Mouse (Mus musculus) stomach, embryonic 16.5 days (tissue): ENCODE results near the gene Gli3. TPM values are rescaled to one million over a fixed set of nuclear protein-coding genes. Genes with fewer than 3 reads are reported as not detected.

Experiments
- ATAC-seq: fragments of 200-750 bp; cut with Nextera tagmentation; 2 replicates; pipeline ENCODE4 v1.8.0; 2017; ENCODE audit warnings: moderate number of reproducible peaks, moderate TSS enrichment; ENCODE audit not compliant: insufficient read depth, low FRiP score
- H3K27ac ChIP-seq: fragments of 300-500 bp; sonication (generic); 2 replicates; pipeline ENCODE4 v1.5.1; 2014; ENCODE audit warnings: low read length
- H3K27me3 ChIP-seq: fragments of 300-500 bp; sonication (generic); 2 replicates; pipeline ENCODE4 v1.6.1; 2014; ENCODE audit warnings: low read length, control low read depth, mixed read lengths; ENCODE audit not compliant: control insufficient read depth, insufficient read depth
- H3K36me3 ChIP-seq: fragments of 300-500 bp; sonication (generic); 2 replicates; pipeline ENCODE4 v1.6.1; 2014; ENCODE audit warnings: low read length; ENCODE audit not compliant: control insufficient read depth, insufficient read depth
- H3K4me1 ChIP-seq: fragments of 300-500 bp; sonication (generic); 2 replicates; pipeline ENCODE4 v1.6.1; 2014; ENCODE audit warnings: low read length, control low read depth, mixed read lengths; ENCODE audit not compliant: control insufficient read depth, insufficient read depth
- H3K4me2 ChIP-seq: fragments of 300-500 bp; sonication (generic); 2 replicates; pipeline ENCODE4 v1.6.1; 2014; ENCODE audit warnings: low read depth, low read length, mixed read lengths
- H3K4me3 ChIP-seq: fragments of 300-500 bp; sonication (generic); replicated peaks from 2 replicates; pipeline ENCODE4 v1.5.1; 2014; ENCODE audit warnings: mild to moderate bottlenecking, low read length
- H3K9ac ChIP-seq: fragments of 300-500 bp; sonication (generic); 2 replicates; pipeline ENCODE4 v1.6.1; 2014; ENCODE audit warnings: low read length
- H3K9me3 ChIP-seq: fragments of 300-500 bp; sonication (generic); replicated peaks from 2 replicates; pipeline ENCODE4 v1.6.1; 2016; ENCODE audit warnings: low read length, control low read depth; ENCODE audit not compliant: control insufficient read depth
- WGBS: fragments of 180-500 bp; shearing (Covaris S2); extraction: QIAGEN DNeasy Blood & Tissue Kit; methylation state at CpG from one replicate; pipeline ENCODE4 v1.1.7; 2014; 5-methylcytosine and 5-hydroxymethylcytosine counted together
- polyA plus RNA-seq: library from polyadenylated mRNA; unstranded; fragments of >200 nt; fragmentation: Nextera tagmentation; extraction: Ambion mirVana; gene quantifications from 2 replicates; pipeline ENCODE4 v1.2.1, GENCODE M21; 2015

Gene Gli3
- polyA plus RNA-seq, 1 experiment from 2014 or later, result 14.3 TPM

- Histone ChIP-seq H3K9me3 (no peaks in the 10 kb centered on the region), H3K27ac (no peak overlapping the region), H3K9ac (no peak overlapping the region), H3K4me2 (no peak overlapping the region), H3K4me1 (no peaks in the 10 kb centered on the region), H3K27me3 (no peaks in the 10 kb centered on the region), H3K4me3 (no peak overlapping the region), H3K36me3 (no peaks in the 10 kb centered on the region)
- ATAC-seq, result no peak
- WGBS, result 97% methylated on average over 1 of the region's 1 CpGs
Observed at GRCm38 (mm10) chr13:15681530-15681929, 218.5 kb downstream of the Gli3 start.

GRCm38 (mm10) chr13:15683006-15683405, 220.0 kb downstream of the Gli3 start:
- 33% methylated on average over 1 of the region's 1 CpGs for WGBS
- no peak for ATAC-seq
- H3K4me1 ChIP-seq, result no peaks in the 10 kb centered on the region

GRCm38 (mm10) chr13:15688074-15688825, 225.2 kb downstream of the Gli3 start:
- no peaks in the 10 kb centered on the region for H3K36me3 ChIP-seq
- H3K27ac ChIP-seq, result no peak overlapping the region
- no peaks in the 10 kb centered on the region for H3K27me3 ChIP-seq
- H3K9me3 ChIP-seq, result no peaks in the 10 kb centered on the region
- no peaks in the 10 kb centered on the region for H3K4me1 ChIP-seq
- ATAC-seq, result no peak
- H3K4me3 ChIP-seq, result no peak overlapping the region
- H3K4me2 ChIP-seq, result no peak overlapping the region
- H3K9ac ChIP-seq, result no peak overlapping the region
- 75% methylated on average over 6 of the region's 6 CpGs for WGBS

More at GRCm38 (mm10) chr13:15683006-15683405, 220.0 kb downstream of the Gli3 start:
- H3K27ac ChIP-seq, result no peak overlapping the region
- H3K9me3 ChIP-seq, result no peaks in the 10 kb centered on the region
- H3K27me3 ChIP-seq, result no peaks in the 10 kb centered on the region
- no peak overlapping the region for H3K4me3 ChIP-seq
- H3K4me2 ChIP-seq, result no peak overlapping the region
- H3K9ac ChIP-seq, result no peak overlapping the region
- H3K36me3 ChIP-seq, result no peaks in the 10 kb centered on the region

GRCm38 (mm10) chr13:15688826-15689501, 225.9 kb downstream of the Gli3 start:
- 81% methylated on average over 5 of the region's 5 CpGs for WGBS
- H3K4me2 ChIP-seq, result no peak overlapping the region
- no peaks in the 10 kb centered on the region for H3K4me1 ChIP-seq
- no peaks in the 10 kb centered on the region for H3K9me3 ChIP-seq
- H3K27ac ChIP-seq, result no peak overlapping the region
- ATAC-seq, result no peak
- H3K27me3 ChIP-seq, result no peaks in the 10 kb centered on the region
- no peaks in the 10 kb centered on the region for H3K36me3 ChIP-seq
- H3K4me3 ChIP-seq, result no peak overlapping the region
- no peak overlapping the region for H3K9ac ChIP-seq

GRCm38 (mm10) chr13:15691751-15692464, 228.9 kb downstream of the Gli3 start:
- no peaks in the 10 kb centered on the region for H3K36me3 ChIP-seq
- no peaks in the 10 kb centered on the region for H3K27me3 ChIP-seq
- no peak overlapping the region for H3K27ac ChIP-seq
- H3K9ac ChIP-seq, result no peak overlapping the region
- 56% methylated on average over 5 of the region's 5 CpGs for WGBS
- H3K9me3 ChIP-seq, result no peaks in the 10 kb centered on the region
- H3K4me1 ChIP-seq, result no peaks in the 10 kb centered on the region
- no peak overlapping the region for H3K4me3 ChIP-seq
- no peak overlapping the region for H3K4me2 ChIP-seq
- ATAC-seq, result no peak

GRCm38 (mm10) chr13:15692465-15692809, 229.4 kb downstream of the Gli3 start:
- H3K4me1 ChIP-seq, result no peaks in the 10 kb centered on the region
- no peak for ATAC-seq
- no peaks in the 10 kb centered on the region for H3K36me3 ChIP-seq
- H3K9ac ChIP-seq, result no peak overlapping the region
- H3K27ac ChIP-seq, result no peak overlapping the region
- no peaks in the 10 kb centered on the region for H3K27me3 ChIP-seq
- H3K4me2 ChIP-seq, result no peak overlapping the region
- no peak overlapping the region for H3K4me3 ChIP-seq
- no peaks in the 10 kb centered on the region for H3K9me3 ChIP-seq

- Histone ChIP-seq H3K9me3 (no peaks in the 10 kb centered on the region), H3K27ac (no peak overlapping the region), H3K4me1 (no peaks in the 10 kb centered on the region), H3K36me3 (no peaks in the 10 kb centered on the region), H3K4me2 (no peak overlapping the region), H3K27me3 (no peaks in the 10 kb centered on the region), H3K4me3 (no peak overlapping the region), H3K9ac (no peak overlapping the region)
- 74% methylated on average over 4 of the region's 4 CpGs for whole genome bisulfite sequencing
- ATAC-seq, result no peak
Observed at GRCm38 (mm10) chr13:15698284-15698683, 235.2 kb downstream of the Gli3 start.

- H3K9me3 ChIP-seq, result no peaks in the 10 kb centered on the region
- no peaks in the 10 kb centered on the region for H3K4me1 ChIP-seq
- no peak overlapping the region for H3K27ac ChIP-seq
- no peaks in the 10 kb centered on the region for H3K27me3 ChIP-seq
- H3K4me3 ChIP-seq, result no peak overlapping the region
- no peak overlapping the region for H3K9ac ChIP-seq
- H3K4me2 ChIP-seq, result no peak overlapping the region
- 91% methylated on average over 6 of the region's 6 CpGs for WGBS
- no peaks in the 10 kb centered on the region for H3K36me3 ChIP-seq
- no peak for ATAC-seq
Observed at GRCm38 (mm10) chr13:15699116-15699515, 236.1 kb downstream of the Gli3 start.

GRCm38 (mm10) chr13:15704669-15705068, 241.6 kb downstream of the Gli3 start:
- Histone ChIP-seq H3K9me3 (no peaks in the 10 kb centered on the region), H3K4me2 (no peak overlapping the region), H3K4me1 (no peaks in the 10 kb centered on the region), H3K9ac (no peak overlapping the region), H3K36me3 (no peaks in the 10 kb centered on the region), H3K4me3 (no peak overlapping the region), H3K27ac (no peak overlapping the region), H3K27me3 (no peaks in the 10 kb centered on the region)
- 83% methylated on average over 8 of the region's 8 CpGs for WGBS
- no peak for ATAC-seq
